Mouse (Mus musculus) kidney, embryonic 14.5 days (tissue): ENCODE results near the gene 5530401A14Rik. TPM values are rescaled to one million over a fixed set of nuclear protein-coding genes. Genes with fewer than 3 reads are reported as not detected.

ENCODE experiments used
- ATAC-seq: fragments of 200-750 bp; cut with Nextera tagmentation; 2 replicates; pipeline ENCODE4 v1.8.0; 2017; ENCODE audit warnings: moderate number of reproducible peaks, mild to moderate bottlenecking, moderate TSS enrichment, moderate library complexity; ENCODE audit not compliant: low FRiP score, low TSS enrichment
- H3K27ac ChIP-seq: fragments of 300-500 bp; sonication (generic); 2 replicates; pipeline ENCODE4 v1.5.1; 2014; ENCODE audit warnings: low read depth, mild to moderate bottlenecking, low read length, moderate library complexity, mixed read lengths
- H3K27me3 ChIP-seq: fragments of 300-500 bp; sonication (generic); 2 replicates; pipeline ENCODE4 v1.6.1; 2014; ENCODE audit warnings: mild to moderate bottlenecking, low read length; ENCODE audit not compliant: control insufficient read depth, insufficient read depth
- H3K36me3 ChIP-seq: fragments of 300-500 bp; sonication (generic); 2 replicates; pipeline ENCODE4 v1.6.1; 2014; ENCODE audit warnings: low read length, mixed read lengths; ENCODE audit not compliant: control insufficient read depth, insufficient read depth
- H3K4me1 ChIP-seq: fragments of 300-500 bp; sonication (generic); 2 replicates; pipeline ENCODE4 v1.6.1; 2014; ENCODE audit warnings: low read length, mixed read lengths; ENCODE audit not compliant: control insufficient read depth, insufficient read depth
- H3K4me2 ChIP-seq: fragments of 300-500 bp; sonication (generic); replicated peaks from 2 replicates; pipeline ENCODE4 v1.6.1; 2014; ENCODE audit warnings: low read depth, mild to moderate bottlenecking, low read length
- H3K4me3 ChIP-seq: fragments of 300-500 bp; sonication (generic); 2 replicates; pipeline ENCODE4 v1.5.1; 2014; ENCODE audit warnings: mild to moderate bottlenecking, low read length
- H3K9ac ChIP-seq: fragments of 300-500 bp; sonication (generic); 2 replicates; pipeline ENCODE4 v1.6.1; 2014; ENCODE audit warnings: low read depth, mild to moderate bottlenecking, low read length, moderate library complexity
- H3K9me3 ChIP-seq: fragments of 300-500 bp; sonication (generic); 2 replicates; pipeline ENCODE4 v1.6.1; 2016; ENCODE audit warnings: low read length; ENCODE audit not compliant: control insufficient read depth
- WGBS: fragments of 180-500 bp; shearing (Covaris S2); extraction: QIAGEN DNeasy Blood & Tissue Kit; methylation state at CpG from one replicate; pipeline ENCODE4 v1.1.7; 2014; 5-methylcytosine and 5-hydroxymethylcytosine counted together
- polyA plus RNA-seq: library from polyadenylated mRNA; unstranded; fragments of >200 nt; fragmentation: Nextera tagmentation; extraction: Ambion mirVana; gene quantifications from 2 replicates; pipeline ENCODE4 v1.2.1, GENCODE M21; 2014

Gene 5530401A14Rik
- polyA plus RNA-seq: not detected in 2 replicates

- Histone ChIP-seq H3K4me3 (no peak within 1 kb of the TSS), H3K4me2 (no peak within 1 kb of the TSS), H3K27ac (peak within 1 kb of the TSS; percentile 37; the same call in 1 of the 2 replicates), H3K9ac (no peak within 1 kb of the TSS), H3K36me3 (no peaks in the 10 kb centered on the region), H3K9me3 (no peaks in the 10 kb centered on the region), H3K27me3 (no peaks in the 10 kb centered on the region), H3K4me1 (peaks cover 12% of the 10 kb centered on the region)
- WGBS: 33% methylated on average over 4 of the region's 4 CpGs
- peak; percentile 64; the same call in 1 of the 2 replicates for ATAC-seq
Observed at GRCm38 (mm10) chr11:81860250-81860972, at the start of gene 5530401A14Rik. TSS of gene 5530401A14Rik (plus strand) at chr11:81860673.

GRCm38 (mm10) chr11:81814816-81815215, 45.7 kb upstream of the 5530401A14Rik start:
- Histone ChIP-seq H3K4me2 (no peak overlapping the region), H3K4me1 (no peaks in the 10 kb centered on the region), H3K9ac (no peak overlapping the region), H3K27me3 (no peaks in the 10 kb centered on the region), H3K4me3 (no peak overlapping the region), H3K27ac (no peak overlapping the region), H3K36me3 (no peaks in the 10 kb centered on the region), H3K9me3 (no peaks in the 10 kb centered on the region)
- WGBS: 75% methylated on average over 1 of the region's 1 CpGs
- ATAC-seq: no peak

- Histone ChIP-seq H3K4me2 (no peak overlapping the region), H3K36me3 (no peaks in the 10 kb centered on the region), H3K9ac (no peak overlapping the region), H3K4me3 (no peak overlapping the region), H3K27ac (no peak overlapping the region), H3K4me1 (no peaks in the 10 kb centered on the region), H3K9me3 (no peaks in the 10 kb centered on the region), H3K27me3 (no peaks in the 10 kb centered on the region)
- 30% methylated on average over 5 of the region's 5 CpGs for WGBS
- ATAC-seq: no peak
Observed at GRCm38 (mm10) chr11:81816531-81816930, 43.9 kb upstream of the 5530401A14Rik start.

- H3K9ac ChIP-seq: no peak overlapping the region
- 74% methylated on average over 1 of the region's 1 CpGs for WGBS
- no peaks in the 10 kb centered on the region for H3K4me1 ChIP-seq
- no peaks in the 10 kb centered on the region for H3K27me3 ChIP-seq
- no peak overlapping the region for H3K4me3 ChIP-seq
- no peak overlapping the region for H3K27ac ChIP-seq
- no peaks in the 10 kb centered on the region for H3K36me3 ChIP-seq
- no peaks in the 10 kb centered on the region for H3K9me3 ChIP-seq
- ATAC-seq: no peak
- H3K4me2 ChIP-seq: no peak overlapping the region
Observed at GRCm38 (mm10) chr11:81832381-81832780, 28.1 kb upstream of the 5530401A14Rik start.

- 81% methylated on average over 4 of the region's 4 CpGs for WGBS
- Histone ChIP-seq H3K27ac (no peak overlapping the region), H3K9ac (no peak overlapping the region), H3K4me3 (no peak overlapping the region), H3K9me3 (no peaks in the 10 kb centered on the region), H3K4me2 (no peak overlapping the region), H3K36me3 (no peaks in the 10 kb centered on the region), H3K27me3 (no peaks in the 10 kb centered on the region), H3K4me1 (no peaks in the 10 kb centered on the region)
- no peak for ATAC-seq
Observed at GRCm38 (mm10) chr11:81838426-81838825, 22.0 kb upstream of the 5530401A14Rik start.

- Histone ChIP-seq H3K4me1 (no peaks in the 10 kb centered on the region), H3K4me2 (no peak overlapping the region), H3K27ac (no peak overlapping the region), H3K36me3 (no peaks in the 10 kb centered on the region), H3K9me3 (no peaks in the 10 kb centered on the region), H3K4me3 (no peak overlapping the region), H3K27me3 (no peaks in the 10 kb centered on the region), H3K9ac (no peak overlapping the region)
- ATAC-seq: no peak
- 53% methylated on average over 2 of the region's 2 CpGs for WGBS
Observed at GRCm38 (mm10) chr11:81841001-81841400, 19.5 kb upstream of the 5530401A14Rik start.

GRCm38 (mm10) chr11:81845010-81845685, 15.3 kb upstream of the 5530401A14Rik start:
- no peaks in the 10 kb centered on the region for H3K27me3 ChIP-seq
- H3K4me2 ChIP-seq: no peak overlapping the region
- H3K4me3 ChIP-seq: no peak overlapping the region
- H3K36me3 ChIP-seq: no peaks in the 10 kb centered on the region
- ATAC-seq: no peak
- H3K27ac ChIP-seq: no peak overlapping the region
- WGBS: 67% methylated on average over 5 of the region's 5 CpGs
- H3K4me1 ChIP-seq: no peaks in the 10 kb centered on the region
- H3K9ac ChIP-seq: no peak overlapping the region
- no peaks in the 10 kb centered on the region for H3K9me3 ChIP-seq

- no peak for ATAC-seq
- no peak overlapping the region for H3K4me3 ChIP-seq
- no peaks in the 10 kb centered on the region for H3K4me1 ChIP-seq
- H3K36me3 ChIP-seq: no peaks in the 10 kb centered on the region
- no peak overlapping the region for H3K9ac ChIP-seq
- no peak overlapping the region for H3K27ac ChIP-seq
- H3K9me3 ChIP-seq: no peaks in the 10 kb centered on the region
- WGBS: 87% methylated on average over 3 of the region's 3 CpGs
- no peaks in the 10 kb centered on the region for H3K27me3 ChIP-seq
- H3K4me2 ChIP-seq: no peak overlapping the region
Observed at GRCm38 (mm10) chr11:81845686-81846036, 14.8 kb upstream of the 5530401A14Rik start.

- H3K36me3 ChIP-seq: no peaks in the 10 kb centered on the region
- no peak overlapping the region for H3K9ac ChIP-seq
- H3K9me3 ChIP-seq: no peaks in the 10 kb centered on the region
- H3K27ac ChIP-seq: no peak overlapping the region
- H3K4me3 ChIP-seq: no peak overlapping the region
- ATAC-seq: 0 out of 2 replicates have a peak, but pooled peaks have one; percentile 16
- H3K4me2 ChIP-seq: no peak overlapping the region
- no peaks in the 10 kb centered on the region for H3K27me3 ChIP-seq
- H3K4me1 ChIP-seq: no peaks in the 10 kb centered on the region
- WGBS: 13% methylated on average over 1 of the region's 1 CpGs
Observed at GRCm38 (mm10) chr11:81847773-81848490, 12.5 kb upstream of the 5530401A14Rik start.
